Mouse (Mus musculus) bone marrow, adult 2 months (tissue): ENCODE measurements around the gene Kcnk4. TPM values are rescaled to one million over a fixed set of nuclear protein-coding genes. Genes with fewer than 3 reads are reported as not detected.

Experiments used
- H3K27ac ChIP-seq: fragments of 200-500 bp; 2 replicates; pipeline ENCODE4 v1.5.1; 2012; ENCODE audit warnings: low read depth, mild to moderate bottlenecking, control low read depth, inconsistent platforms, low read length; ENCODE audit not compliant: control insufficient read depth, poor library complexity, insufficient read depth
- H3K4me1 ChIP-seq: fragments of 200-500 bp; 2 replicates; pipeline ENCODE4 v1.6.1; 2011; ENCODE audit warnings: low read length; ENCODE audit not compliant: control insufficient read depth, insufficient read depth
- H3K4me3 ChIP-seq: fragments of 200-500 bp; replicated peaks from 2 replicates; pipeline ENCODE3; 2011; ENCODE audit warnings: mild to moderate bottlenecking, low read depth, low read length, control low read depth; ENCODE audit not compliant: control insufficient read depth
- CTCF ChIP-seq: fragments of 200-500 bp; IDR thresholded peaks from 2 replicates; pipeline ENCODE4 v1.5.1; 2011; ENCODE audit warnings: low read length, control low read depth; ENCODE audit not compliant: control insufficient read depth, insufficient read depth
- POLR2A ChIP-seq: fragments of 200-500 bp; IDR thresholded peaks from 2 replicates; pipeline ENCODE4 v1.6.1; 2011; ENCODE audit warnings: low read depth, mild to moderate bottlenecking, control low read depth, low read length, borderline replicate concordance; ENCODE audit not compliant: control insufficient read depth
- WGBS: fragments of 180-500 bp; shearing (Covaris S2); methylation state at CpG from one replicate; pipeline ENCODE4 v1.1.7; 2018; 5-methylcytosine and 5-hydroxymethylcytosine counted together
- polyA plus RNA-seq: library from polyadenylated mRNA; stranded (reverse); fragments of >200 nt; gene quantifications from 2 replicates; pipeline ENCODE4 v1.2.4, GENCODE M21; 2011; ENCODE audit warnings: low replicate concordance; ENCODE audit not compliant: missing spikeins, insufficient read depth, insufficient read length

The Kcnk4 gene
- polyA plus RNA-seq, 1 experiment: not detected

DNA sequence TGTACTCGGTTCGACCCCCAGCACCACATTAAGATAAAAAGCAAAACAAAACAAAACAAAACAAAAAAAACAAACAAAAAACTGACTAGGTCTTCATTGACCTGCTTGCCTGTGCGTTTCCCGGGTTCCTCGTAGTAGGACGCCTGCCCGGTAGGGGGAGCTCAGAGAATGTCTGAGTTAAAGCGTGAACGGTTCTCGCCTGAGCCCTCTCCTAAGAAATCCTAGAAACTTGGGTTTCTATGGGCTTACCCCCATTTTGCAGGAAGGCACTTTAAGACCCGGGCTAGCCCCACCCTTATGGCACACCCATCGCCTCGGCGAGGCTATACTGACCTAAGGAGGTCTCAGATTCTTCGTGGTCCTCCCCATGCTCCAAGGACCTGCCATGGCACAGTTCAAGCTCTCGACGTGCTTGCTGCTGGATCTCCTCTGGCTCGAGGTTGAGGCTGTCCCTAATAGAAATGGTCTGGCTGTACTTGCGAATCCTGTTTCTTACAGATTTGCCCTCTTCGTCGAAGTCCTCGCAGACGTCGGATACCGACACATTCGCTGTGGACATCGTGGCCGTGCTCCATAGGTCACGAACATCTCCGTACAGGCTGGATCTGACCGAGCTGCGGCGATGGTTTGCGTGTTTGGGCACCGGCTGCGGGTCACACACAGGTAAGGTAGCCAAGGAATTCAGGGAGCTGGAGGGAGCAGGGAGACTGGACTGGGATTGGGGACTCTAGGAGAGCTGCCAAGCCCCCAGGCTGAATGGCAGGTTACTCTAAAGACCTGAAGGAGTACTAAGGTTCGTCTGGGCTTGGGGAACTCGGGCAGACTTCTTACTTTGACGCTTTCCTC is 9.6 kb downstream of the Kcnk4 start:
- Histone ChIP-seq H3K4me1 (peaks cover 5% of the 10 kb centered on the region; the same call in 1 of the 2 replicates), H3K4me3 (no peak overlapping the region), H3K27ac (no peak overlapping the region)
- TF ChIP-seq CTCF (peak; percentile 80), POLR2A (no peak)
- 5% methylated on average over 39 of the region's 39 CpGs for WGBS

DNA sequence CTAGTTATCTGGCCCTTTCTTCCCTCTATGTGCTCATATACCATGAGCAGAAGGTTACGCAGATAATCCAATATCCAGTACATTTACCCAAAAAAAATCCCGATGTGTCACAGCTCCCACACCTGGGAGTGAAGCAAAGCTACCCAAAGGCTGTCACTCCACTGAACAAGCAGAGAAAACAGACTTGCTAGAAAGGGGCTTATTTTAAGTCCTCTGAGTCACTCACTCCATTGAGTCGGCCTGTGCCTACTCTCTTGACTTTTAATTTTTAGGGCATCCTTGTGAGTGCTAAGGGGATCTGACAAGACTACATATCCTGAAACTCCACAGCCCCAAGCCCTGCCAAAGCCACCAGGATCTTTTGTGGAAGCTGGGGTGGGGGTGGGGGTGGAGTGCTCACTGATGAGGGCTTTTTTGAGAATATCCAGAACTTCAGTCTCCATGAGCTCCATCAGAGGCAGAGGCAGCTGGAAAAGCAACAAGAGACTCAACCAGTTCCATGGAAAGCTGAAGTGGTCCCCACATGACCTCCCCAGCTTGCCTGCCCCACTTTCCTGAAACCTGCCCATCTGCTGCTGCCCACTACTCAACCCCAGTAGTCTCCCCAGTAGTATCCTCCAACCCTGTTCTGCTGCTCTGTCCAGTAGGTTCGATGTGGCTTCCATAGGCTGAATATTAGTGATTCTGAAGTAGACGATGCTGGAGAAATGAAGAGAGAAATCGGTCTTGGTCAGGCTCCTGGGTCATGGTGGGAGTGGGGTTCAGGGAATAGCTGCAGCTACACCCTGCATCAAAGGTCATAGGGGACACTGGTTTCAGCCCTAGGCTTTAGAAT is 11.2 kb downstream of the Kcnk4 start:
- 63% methylated on average over 6 of the region's 6 CpGs for WGBS
- peaks cover 5% of the 10 kb centered on the region; the same call in 1 of the 2 replicates for H3K4me1 ChIP-seq
- no peak overlapping the region for H3K4me3 ChIP-seq
- TF ChIP-seq POLR2A: no peak
- no peak for TF ChIP-seq CTCF
- H3K27ac ChIP-seq: no peak overlapping the region

DNA sequence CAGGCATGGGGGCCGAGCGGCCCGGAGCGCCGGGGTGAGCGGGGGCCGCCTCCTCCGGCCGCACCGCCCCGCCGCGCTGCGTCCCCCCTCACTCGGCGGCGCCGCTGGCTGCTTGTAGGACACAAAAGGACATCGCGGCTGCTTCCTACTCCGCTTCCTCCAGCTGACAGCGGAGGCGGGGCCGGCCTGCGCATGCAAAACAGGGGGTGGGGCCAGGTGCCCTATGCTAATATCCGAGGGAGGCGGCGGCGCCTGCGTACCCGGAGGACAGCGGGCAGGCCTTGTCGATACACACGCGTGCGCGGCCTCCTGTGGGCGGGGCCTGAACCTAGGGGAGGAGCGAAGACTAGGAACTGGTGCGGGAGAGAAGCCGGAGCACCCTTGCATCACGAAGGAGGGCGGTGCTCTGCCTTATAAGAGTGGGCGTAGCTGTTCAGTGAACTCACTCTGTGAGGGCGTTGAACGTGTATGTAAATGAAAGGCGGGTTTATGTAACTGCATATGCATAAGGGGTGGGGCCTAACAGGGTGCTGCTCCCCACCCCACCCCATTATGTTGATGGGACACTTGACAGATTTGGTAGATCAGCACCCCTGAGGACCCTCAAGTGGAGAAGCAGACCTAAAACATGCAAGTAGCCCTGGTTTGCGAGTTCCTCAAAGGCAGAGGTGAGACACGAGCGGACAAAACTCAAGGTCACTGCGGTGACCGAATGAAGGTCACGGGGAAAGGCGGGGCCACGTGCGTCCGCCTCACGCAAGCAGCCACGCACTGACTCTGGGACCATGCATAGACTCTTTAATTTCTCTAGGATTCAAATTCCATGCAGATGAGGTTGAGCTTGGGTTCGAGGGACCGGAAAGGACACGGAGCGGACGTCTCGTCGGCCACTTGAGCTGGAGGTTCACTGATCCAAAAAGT is 12.4 kb downstream of the Kcnk4 start, which contains the start of gene Esrra:
Gene Esrra, minus strand, starts transcription at position 167 of the 921 bp plus-strand sequence.
- Histone ChIP-seq H3K4me3 (peak within 1 kb of the TSS; percentile 74), H3K4me1 (peaks cover 5% of the 10 kb centered on the region; the same call in 1 of the 2 replicates), H3K27ac (peak within 1 kb of the TSS; percentile 76)
- TF ChIP-seq CTCF (no peak), POLR2A (peak; percentile 89; the same call in 1 of the 2 replicates)
- WGBS: under 1% methylated on average over 66 of the region's 66 CpGs

- H3K4me1 ChIP-seq: peaks cover 5% of the 10 kb centered on the region; the same call in 1 of the 2 replicates
- WGBS: under 1% methylated on average over 39 of the region's 48 CpGs
- peak overlapping the region; percentile 76 for H3K27ac ChIP-seq
- peak overlapping the region; percentile 65 for H3K4me3 ChIP-seq
- TF ChIP-seq POLR2A (no peak), CTCF (no peak)
Measured at GRCm38 (mm10) chr19:6920741-6921636, 13.3 kb downstream of the Kcnk4 start.

DNA sequence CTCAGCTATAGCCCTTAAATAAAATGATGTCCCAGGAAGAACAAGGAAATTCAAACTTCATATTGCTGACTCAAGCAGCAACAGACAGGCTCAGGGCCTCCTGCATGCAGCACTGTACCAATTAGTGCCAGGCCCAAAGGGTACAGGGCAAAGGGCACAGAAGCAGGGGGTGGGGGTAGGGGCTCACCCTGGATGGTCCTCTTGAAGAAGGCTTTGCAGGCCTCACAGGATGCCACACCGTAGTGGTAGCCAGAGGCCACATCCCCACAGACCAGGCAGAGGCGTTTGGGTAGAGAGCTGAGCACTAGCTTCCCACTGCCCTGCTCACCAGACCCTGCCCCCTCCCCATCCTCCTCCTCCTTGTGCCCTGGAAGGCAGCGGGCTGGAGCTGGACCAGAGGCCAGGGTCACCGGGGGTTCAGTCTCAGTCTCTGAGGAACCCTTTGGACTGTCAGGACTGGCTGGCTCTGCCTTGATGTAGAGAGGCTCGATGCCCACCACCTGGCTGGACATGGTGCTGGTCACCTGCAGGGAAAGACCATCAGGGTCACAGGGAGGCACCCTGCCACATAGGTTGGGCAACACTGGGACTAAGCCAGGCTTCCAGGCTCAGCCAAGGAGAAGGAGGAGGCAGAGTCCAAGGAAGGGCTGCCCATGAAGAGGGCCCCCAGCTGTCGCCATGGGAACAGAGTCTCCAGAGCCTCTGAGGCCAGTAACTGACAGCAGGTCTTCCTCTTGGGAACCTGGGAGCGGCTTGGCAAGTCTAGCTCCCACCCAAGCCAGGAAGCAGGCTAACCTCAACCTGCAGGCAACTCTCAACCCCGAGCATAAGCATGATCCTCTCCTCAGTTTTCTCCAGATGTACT is 14.2 kb downstream of the Kcnk4 start:
- H3K4me1 ChIP-seq: peaks cover 5% of the 10 kb centered on the region; the same call in 1 of the 2 replicates
- 59% methylated on average over 8 of the region's 8 CpGs for WGBS
- TF ChIP-seq CTCF: no peak
- no peak for TF ChIP-seq POLR2A
- no peak overlapping the region for H3K27ac ChIP-seq
- H3K4me3 ChIP-seq: peak overlapping the region; percentile 12

- TF ChIP-seq POLR2A (no peak), CTCF (no peak)
- Histone ChIP-seq H3K27ac (no peak overlapping the region), H3K4me1 (peaks cover 3% of the 10 kb centered on the region; the same call in 1 of the 2 replicates), H3K4me3 (no peak overlapping the region)
Measured at GRCm38 (mm10) chr19:6919431-6919830, 14.9 kb downstream of the Kcnk4 start.

GRCm38 (mm10) chr19:6918321-6918720 is 16.0 kb downstream of the Kcnk4 start:
- H3K27ac ChIP-seq: no peak overlapping the region
- H3K4me1 ChIP-seq: peaks cover 3% of the 10 kb centered on the region; the same call in 1 of the 2 replicates
- H3K4me3 ChIP-seq: no peak overlapping the region
- TF ChIP-seq POLR2A (no peak), CTCF (no peak)
- WGBS: 89% methylated on average over 4 of the region's 4 CpGs
